Mouse (Mus musculus): ENCODE data around the gene Tusc2.
"Not testable (repeated sequence)": the region's sequence is repeated elsewhere in the genome, so short reads cannot be mapped to it uniquely, and the experiment has no call there.

Tusc2 gene

DNA sequence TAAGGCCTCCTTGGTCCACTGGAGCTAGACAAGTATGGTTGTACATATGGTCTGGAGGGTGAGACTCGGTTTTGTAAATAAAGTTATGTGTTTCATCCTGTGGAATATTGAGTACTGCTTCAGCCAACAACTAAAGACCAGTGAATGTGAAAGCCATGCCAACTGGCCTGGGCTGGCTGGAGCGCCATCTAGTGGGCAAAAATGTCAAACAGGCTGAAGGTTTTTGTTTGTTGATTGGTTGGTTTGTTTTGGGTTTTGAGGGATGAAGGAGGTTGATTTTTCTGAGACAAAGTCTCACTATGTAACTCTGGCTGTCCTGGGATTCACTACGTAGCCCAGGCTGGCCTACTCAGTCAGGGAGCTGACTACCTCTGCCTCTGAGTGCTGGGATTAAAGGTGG, 17.5 kb upstream of the Tusc2 start:
- DNase-seq, result peak; percentile 89

DNA sequence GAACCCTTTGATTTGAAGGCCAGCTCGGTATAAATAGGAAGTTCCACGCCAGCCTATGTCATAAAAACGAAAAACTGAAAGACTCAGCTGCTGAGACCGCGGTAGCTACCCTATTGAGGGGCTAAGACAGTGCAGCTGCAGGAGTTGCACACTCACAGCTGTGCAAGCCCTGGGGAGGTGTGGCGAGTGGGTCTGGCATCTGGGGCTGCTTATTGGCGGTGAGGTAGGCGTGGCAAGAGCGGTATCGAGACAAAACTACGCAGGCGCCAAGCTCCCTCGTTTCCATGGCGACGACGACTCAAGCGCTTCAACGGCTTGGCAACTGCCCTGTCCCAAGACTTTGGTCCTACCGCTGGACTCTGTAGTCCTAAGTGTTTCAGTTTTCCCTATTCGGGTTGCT, 16.0 kb upstream of the Tusc2 start, which contains the start of gene Zmynd10:
Gene Zmynd10 (plus strand): TSS at position 273 of the 400 bp plus-strand sequence.
- DNase-seq, result peak; percentile 95

DNA sequence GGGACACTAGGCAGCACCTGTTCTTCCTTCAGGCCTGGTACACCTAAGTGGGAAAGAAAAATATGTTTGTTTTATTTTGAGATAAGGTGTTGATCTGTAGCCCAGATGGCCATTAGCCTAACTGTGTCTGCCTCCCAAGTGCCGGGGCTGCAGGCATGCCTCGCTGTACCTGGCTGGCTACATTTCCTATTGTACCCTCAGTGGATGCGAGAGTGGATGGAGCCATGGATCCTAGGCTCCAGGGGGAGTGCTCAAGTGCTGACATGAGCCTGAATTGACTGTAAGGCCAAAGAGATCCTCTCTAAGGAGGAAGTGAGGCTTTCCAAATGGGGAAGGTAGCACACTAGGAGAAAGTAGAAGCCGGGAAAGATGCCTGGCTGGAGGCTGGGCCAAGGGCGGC, 15.1 kb upstream of the Tusc2 start:
- no peak for DNase-seq

DNA sequence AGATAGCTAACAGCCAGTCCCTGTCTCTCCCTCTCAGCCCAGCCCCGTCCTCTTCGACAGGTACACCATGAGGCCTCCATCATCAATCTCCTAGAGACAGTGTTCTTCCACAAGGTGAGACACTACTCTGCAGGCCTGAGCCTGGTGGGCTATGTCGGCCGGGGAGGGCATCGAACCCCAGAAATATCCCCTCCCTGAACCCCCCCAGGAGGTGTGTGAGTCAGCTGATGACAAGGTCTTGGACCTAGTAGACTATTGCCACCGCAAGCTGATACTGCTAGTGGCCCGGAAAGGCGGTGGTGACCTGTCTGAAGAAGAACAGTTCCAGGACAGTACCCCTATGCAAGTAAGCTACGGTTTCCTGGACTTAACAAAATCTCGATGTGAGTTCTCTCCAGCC, 14.2 kb upstream of the Tusc2 start:
- DNase-seq, result no peak

DNA sequence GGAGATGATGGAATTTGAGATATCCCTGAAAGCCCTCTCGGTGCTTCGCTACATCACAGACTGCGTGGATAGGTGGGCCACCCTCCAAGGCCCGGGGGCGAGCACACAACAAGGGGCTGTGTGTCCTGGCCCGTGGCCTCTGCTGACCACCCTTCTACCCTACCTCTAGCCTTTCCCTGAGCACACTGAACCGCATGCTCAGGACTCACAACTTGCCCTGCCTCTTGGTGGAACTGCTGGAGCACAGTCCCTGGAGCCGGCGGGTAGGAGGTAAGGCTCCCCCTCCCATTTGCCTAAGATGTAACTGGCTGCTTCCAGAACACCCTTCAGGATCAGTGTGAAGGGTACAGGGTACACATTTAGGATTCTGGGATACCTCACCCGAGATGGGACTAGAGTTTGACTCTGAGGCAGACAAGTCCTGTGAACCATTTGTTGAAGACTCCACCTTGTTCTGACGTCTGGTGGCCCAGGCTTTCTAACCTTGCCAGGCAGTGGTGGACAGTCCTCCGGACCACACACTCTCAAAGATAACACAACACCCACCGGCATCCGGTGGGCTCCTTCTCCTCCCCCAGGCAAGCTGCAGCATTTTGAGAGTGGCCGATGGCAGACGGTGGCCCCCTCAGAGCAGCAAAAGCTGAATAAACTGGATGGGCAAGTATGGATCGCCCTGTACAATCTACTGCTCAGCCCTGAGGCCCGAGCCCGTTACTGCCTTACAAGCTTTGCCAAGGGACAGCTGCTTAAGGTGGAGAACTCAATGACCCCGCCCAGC, 13.6 kb upstream of the Tusc2 start:
- DNase-seq, result no peak

DNA sequence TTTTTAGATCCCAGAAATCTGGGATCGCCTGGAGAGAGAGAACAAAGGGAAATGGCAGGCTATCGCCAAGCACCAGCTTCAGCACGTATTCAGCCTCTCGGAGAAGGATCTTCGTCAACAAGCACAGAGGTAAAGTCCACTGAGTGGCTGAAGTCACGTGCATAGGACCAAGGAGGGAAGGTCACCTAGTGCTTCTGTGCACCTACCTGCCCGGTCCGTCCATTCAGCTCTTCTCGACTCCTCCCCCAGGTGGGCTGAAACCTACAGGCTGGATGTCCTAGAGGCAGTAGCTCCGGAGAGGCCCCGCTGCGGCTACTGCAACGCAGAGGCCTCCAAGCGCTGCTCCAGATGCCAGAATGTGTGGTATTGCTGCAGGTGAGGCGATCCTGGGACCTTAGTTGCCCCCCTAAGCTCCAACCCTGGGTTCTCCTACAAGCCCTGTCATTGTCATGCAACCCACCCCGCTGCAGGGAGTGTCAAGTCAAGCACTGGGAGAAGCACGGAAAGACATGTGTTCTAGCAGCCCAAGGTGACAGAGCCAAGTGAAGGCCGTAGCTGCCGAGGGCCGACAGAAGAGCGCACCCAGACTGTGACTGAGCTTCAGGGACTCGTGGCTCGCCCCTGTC, 12.5 kb upstream of the Tusc2 start:
- DNase-seq, result no peak

DNA sequence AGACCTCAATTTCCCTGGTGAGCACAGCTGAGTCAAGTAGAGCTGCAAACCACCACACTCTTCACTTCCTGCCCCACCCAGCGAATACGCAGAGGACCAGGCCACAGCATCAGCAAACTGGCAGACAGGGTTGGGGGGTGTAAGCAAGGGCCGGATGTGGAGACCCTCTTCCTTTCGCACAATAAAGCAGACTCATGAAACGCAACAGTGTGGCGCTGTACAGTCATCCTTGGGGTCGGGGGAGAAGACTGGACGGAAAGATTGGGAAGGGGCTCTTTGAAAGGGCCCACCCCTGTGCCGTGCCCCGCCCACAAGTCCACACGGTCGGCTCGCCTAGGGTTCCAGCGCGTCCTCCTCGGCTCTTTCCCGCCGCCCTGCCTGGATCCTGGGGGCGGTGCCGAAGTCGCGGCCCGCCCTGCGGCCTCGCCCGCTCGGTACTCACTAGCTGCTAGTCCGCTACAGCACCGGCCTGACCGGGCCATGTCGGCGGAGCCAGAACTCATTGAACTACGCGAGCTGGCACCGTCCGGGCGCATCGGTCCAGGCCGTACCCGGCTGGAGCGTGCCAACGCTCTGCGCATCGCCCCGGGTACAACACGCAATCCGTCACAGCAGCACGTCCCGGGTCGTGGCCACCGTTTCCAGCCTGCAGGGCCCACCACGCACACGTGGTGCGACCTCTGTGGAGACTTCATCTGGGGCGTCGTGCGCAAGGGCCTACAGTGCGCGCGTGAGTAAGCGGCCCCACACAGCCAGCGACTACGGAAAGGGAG, 11.8 kb upstream of the Tusc2 start, which contains the start of gene Rassf1:
Gene Rassf1 (plus strand): TSS at position 439 of the 773 bp plus-strand sequence.
- DNase-seq, result peak; percentile 76

DNA sequence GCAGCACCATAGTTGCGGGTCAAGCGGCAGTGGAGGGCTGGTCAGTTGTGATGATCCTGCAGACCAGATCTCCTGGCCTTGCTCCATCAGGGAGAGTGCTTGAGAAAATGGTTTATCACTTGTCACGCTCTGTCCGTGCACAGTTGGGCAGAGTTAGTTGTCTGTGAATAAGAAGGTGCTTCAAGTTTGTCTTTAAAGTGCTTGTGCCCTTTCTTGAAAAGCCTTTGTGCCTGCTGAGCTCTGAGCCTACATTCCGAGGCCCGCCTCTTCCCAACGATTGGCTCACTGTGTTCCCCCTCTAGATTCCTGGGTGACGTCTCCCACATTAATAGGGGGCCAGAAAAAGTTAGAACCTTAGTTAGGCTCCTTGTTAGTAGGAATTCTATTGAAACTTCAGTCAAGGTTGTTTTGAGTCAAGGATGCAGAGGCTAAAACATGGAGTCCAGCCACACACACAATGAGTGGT, 11.1 kb upstream of the Tusc2 start:
- no peak for DNase-seq

DNA sequence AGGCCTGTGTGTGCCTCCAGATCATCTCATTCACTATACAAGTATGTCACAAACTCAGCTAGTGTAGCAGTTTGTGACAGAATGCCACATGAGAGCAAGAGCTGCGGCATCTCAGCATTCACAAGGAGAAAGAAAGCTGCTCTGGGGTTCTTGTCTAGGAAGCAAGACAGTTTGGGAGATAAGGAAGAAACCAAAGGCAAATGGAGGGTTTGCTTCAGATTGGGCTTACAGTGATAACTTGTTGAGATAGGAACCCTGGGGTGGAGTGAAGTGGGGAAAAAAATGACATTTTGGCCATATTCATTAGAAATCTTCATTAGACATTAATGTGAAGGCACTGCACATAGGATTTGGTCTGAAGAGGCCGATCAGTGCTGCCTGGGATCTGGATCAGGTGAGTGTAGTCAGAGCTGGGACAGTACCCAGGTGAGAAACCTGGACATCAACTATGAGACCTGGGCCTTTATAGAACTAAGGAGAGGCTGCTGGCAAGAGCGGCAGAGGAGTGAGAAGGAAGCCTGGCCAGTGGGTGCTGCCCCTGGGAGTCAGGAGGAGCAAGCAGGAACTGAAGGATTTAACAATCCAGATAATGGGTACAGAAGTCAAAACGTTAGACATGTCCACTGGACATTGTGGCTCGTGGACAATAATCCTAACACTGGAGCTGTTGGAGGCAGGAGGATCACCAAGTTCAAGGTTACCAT, 10.2 kb upstream of the Tusc2 start:
- DNase-seq, result no peak

DNA sequence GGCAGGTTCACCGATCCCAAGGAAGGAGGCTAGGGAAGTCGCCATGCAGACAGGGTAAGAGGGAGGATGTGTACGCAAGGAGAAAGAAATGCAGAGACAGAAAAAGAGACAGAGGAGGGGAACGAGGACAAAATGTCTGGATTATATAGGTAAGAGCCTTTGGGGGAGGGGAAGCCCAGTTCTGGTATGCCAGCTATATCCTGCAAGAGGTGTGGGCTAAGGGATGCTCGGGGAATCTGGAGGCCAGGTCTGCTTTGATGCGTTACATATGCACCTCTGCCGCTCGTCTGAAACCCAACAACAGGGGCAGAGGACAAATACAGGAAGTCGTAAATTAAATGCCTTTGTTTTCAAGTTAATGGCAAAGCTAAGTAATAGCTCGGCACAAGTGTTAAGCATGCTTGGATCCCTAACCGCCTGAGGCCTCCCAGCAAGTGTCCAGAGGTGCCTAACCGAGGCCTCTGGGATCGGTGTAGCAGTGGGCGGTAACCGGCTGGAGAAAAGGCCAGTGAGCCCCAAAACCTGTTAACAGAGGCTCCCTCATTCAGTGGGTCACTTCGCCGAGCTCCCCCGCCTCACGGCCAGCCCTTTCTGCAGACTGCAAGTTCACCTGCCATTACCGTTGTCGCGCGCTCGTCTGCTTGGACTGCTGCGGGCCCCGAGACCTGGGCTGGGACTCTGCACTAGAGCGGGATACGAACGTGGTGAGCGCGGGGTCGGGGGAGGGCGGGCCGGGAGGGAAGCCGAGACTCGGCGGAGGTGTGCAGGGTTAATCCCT, 9.3 kb upstream of the Tusc2 start:
- peak; percentile 73 for DNase-seq

DNA sequence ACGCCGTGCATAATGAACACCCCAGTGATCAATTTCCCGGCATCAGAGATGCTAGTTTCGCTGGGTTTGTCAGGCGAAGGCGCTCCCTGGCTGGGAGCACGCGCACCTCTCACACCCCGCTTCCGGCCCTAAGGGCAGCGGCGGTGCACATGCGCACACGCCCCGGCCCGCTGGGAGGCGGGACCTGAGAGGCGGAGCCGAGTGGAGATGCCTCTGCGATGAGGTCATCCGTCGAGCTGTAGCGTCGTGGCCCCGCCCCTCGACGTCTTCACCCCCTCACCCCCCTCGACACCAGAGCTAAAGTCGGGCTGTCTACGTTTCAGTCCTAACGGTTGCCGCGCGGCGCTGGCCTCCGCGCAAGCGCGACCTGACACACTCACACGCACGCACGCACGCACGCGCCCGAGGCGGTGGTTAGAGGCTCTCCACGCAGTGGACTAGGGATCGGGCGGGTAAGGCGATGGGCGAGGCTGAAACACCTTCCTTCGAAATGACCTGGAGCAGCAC, 8.7 kb upstream of the Tusc2 start:
- peak; percentile 97 for DNase-seq

DNA sequence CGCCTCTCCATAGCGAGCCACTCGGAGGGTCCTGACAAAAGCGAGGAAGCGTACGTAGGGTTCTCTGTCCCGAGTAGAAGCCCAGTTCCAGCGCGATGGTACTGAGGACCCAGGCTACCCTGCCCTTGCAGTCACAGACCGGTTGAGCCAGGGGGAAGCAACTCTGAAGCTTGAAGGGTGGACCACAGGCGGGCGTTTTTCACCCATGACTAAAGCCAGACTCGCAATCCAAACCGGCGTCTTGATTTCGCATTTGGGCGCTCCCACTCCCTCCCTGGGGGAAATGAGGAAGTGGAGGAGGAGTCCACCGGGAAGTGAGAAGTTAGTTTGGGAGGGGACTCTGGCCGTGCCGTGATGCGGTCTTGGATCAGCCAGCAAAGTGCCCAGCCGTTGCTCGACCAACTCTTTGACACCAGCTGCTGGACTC, 8.0 kb upstream of the Tusc2 start:
- DNase-seq, result no peak

DNA sequence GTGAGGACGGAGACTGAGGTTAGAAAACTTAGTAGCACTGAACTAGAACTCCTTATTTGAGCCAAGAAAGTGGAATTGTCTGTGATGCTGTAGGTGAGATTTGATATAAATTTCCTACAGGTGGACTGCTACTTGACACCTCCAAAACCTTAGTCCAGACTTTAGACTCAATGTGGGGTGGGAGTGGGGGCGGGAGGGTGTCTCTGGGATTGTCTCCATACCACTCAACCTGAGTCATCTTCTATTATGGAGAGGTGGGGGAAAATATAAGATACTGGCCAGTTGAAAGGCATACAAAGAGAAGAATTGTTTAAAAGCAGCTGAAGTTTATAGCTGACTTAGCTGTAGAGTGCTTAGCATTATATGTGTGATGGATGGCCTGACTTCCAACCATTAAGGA, 7.4 kb upstream of the Tusc2 start:
- no peak for DNase-seq

DNA sequence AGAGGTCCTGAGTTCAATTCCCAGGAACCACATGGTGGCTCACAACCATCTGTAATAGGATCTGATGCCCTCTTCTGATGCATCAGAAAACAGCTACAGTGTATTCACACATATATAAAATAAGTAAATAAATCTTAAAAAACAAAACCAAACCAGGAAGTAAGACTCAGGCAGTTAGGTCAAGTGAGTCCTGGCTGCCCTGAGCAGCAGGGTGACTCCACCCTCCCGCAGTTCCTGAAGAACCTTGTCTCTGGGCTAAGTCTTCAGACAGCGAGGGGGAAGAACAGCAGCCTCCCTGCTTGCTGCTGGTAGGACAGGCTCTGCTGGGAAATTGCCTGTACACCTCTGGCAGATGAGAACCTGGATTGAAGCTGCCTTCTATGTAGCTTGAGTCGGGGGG, 6.7 kb upstream of the Tusc2 start:
- DNase-seq, result no peak

DNA sequence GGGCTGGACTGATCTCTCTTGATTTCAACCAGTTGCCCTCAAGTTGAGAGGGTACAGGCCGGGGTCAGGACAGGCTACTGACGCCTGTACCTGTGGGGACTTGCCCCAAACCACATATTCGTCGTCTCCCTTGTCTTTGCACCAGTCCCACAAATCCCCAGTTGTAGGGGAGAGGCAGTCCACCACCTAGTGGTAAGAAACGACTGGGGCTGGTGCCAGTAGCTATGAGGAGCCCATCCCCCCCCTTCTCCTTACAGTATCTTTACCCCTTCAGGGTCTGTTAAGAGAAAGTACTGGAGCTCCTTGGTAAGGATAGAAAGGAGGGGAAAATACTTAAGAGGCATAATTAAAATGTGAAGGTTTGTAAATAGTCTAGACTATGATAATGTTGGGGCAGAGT, 2.5 kb downstream of the Tusc2 start:
- not testable (repeated sequence) for DNase-seq

DNA sequence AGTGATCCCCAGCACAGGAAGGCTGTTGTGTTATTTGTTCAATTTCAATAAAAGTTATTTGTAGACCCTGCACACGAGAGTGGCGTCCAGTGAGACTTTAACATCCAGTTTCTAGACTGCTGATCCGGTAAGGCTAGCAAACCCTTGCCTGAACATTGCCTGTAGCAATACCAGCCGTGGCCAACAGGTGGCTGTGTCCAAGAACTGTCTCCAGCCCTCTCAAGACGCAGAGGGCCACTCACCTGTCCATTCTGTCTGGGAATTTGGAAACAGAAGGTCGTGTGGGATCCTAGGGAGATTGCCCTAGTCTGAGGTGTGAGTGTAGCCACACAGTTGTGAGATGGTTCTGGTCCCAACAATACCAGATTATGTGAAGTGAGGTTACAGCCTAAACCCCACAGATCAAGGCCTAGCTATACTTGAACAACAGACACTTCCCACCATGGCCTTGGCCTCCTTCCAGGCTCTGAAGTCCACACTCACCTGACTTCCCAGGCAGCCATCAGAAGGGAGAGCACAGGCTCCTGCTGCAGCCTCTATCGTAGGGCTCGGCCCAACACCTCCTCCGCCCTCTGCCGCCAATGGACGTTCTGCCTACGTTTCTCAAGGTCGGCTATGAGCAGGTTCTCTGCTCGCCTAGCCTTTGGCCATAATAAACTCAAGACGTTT, 3.1 kb downstream of the Tusc2 start:
- DNase-seq, result peak; percentile 92

DNA sequence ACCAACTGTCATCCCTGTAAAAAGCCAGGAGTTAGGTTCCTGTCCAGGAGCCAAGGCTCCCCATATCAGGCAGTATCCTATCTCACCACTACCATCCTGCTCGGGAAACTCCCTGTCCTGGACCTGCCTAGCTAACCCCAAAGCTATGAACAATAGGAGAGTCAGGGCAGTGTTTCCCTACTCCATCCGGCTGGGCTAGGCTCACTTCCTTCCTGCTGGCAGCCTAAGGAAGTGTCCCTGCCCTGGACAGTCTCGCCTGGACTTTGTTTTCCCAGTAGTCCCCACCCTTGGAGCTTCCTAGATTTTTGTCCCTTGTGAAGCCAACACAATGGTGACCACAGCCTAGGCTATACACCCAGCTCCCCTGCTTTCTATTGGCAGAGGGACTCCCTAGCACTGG, 3.8 kb downstream of the Tusc2 start:
- no peak for DNase-seq

DNA sequence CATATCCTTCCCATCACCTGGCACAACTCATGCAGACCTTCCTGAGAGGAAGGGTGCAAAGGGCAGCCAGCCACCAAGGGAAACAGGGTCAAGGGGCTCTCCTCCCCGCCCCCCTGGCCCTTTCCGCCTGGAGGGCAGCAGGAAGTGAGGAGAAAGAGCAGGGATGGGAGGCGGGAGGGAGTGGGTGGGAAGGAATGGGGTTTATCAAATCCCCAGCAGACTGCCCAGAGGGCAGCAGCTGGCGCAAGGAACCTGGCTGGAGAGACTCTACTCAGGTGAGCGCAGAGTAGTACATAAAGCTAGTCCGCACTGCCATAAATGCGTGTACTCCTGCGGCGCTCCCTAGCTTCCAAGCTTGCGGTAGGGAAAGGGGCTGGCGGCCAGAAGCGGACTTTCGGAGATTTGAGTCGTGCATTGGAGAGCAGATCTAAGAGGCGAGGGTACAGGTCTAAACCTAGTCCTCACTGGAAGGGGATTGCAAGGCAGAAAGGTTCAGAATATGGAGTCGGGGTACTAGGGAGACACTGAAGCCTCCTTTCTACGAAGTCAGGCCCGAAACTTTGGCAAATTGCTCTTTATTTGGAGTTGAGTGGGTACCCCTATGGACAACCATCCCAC, 4.8 kb downstream of the Tusc2 start, which contains the start of gene Hyal2:
Gene Hyal2 (plus strand): TSS at position 244 of the 618 bp plus-strand sequence.
- DNase-seq, result no peak

DNA sequence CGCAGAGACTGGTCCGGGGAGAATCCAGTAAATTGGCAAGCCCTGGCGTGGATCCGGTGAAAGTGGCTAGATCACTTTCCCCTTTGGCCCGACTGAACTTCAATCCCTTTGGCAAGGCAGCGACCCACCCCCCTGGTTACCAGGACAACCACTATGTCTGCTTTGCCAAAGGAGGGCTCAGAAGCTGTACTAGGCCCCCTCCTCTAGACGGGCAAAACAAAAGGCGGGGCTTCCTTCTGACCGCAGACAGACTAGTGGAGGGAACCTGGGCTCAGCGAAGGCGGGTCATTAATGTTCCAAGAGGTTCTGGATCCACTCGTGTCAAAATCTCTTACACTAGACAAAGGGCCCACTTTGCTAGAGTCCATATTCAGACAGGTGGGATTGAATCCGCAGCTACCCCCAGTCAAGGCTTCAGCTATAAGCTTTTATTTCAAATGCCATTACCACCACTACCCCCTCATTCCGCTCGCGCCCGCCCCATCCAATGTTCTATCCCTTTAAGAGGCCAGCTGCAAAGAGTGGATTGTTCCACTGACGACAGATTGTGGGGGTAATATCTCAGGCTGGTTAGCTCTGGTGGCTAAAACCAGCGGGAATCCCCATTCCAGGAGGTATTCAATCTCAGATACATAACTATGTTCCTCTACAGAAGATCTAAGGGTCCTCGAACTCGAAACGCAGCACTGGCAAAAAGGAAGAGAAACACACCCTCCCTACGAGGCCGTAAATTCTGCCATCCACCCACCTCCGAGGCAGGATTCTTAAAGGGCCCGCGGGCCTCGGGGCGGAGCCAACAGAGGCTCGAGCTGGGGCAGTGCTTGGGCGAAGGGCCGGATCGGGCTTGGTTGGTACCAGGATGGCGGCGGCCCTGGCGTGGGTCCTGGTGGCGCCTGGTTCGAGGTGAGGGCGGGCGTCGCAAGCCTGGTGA, 5.5 kb downstream of the Tusc2 start:
- peak; percentile 83 for DNase-seq

DNA sequence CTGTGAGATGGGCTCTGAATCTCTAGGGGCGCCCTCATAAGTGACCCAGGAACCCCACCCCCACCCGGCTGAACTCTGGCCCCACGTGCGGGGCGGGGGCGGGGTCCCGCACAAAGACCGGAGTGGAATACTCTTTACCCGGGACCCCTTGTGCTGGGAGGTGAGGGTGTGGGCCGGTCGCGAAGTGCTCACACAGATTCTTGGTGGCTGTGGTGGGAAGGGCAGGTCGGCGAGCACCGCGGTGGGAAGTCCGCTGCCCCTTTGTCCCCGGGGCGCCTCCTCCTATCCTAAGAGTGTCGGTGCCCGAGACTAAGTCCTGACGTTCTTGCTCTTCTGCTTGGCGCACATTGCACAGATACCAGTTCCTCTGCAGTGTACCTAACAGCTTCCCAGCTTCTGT, 6.2 kb downstream of the Tusc2 start:
- no peak for DNase-seq
